Comparison of ENCODE assay signal across 18 mouse cellular contexts in genomic region chr6:76521975-76522641, GRCm38 (mm10). TPM values are rescaled to one million over a fixed set of nuclear protein-coding genes. Genes with fewer than 3 reads are reported as not detected.
"Had no signal": no experiment of that assay in that cellular context is flagged by ENCODE, and none has a peak within 500 bp of the region (broad histone marks: within the 10 kb centered on the region; RNA-seq: fewer than 3 reads in every experiment).

No protein-coding gene starts in this region.

- H3K27ac ChIP-seq: liver, embryonic 14.5 days; midbrain, embryonic 13.5 days; midbrain, embryonic 15.5 days; neural tube, embryonic 13.5 days; neural tube, embryonic 15.5 days; stomach, embryonic 15.5 days; stomach, postnatal 0 days had no signal

- H3K4me3 ChIP-seq: midbrain, embryonic 13.5 days; midbrain, embryonic 15.5 days; neural tube, embryonic 13.5 days; neural tube, embryonic 15.5 days; stomach, embryonic 15.5 days had no signal

- ATAC-seq: midbrain, embryonic 13.5 days; midbrain, embryonic 15.5 days had no signal

- H3K27me3 ChIP-seq: midbrain, embryonic 13.5 days; midbrain, embryonic 15.5 days; neural tube, embryonic 13.5 days; neural tube, embryonic 15.5 days; stomach, embryonic 15.5 days had no signal

- H3K9me3 ChIP-seq: midbrain, embryonic 13.5 days; midbrain, embryonic 15.5 days; neural tube, embryonic 13.5 days; neural tube, embryonic 15.5 days; stomach, embryonic 15.5 days had no signal

- DNase-seq: lung, adult 18-20 months; lung, embryonic 14.5 days; lung, postnatal 10 days; lung, postnatal 4 days; right cerebral cortex, postnatal 14 days; thymus, adult 2 months; thymus, postnatal 25 days; thymus, postnatal 4 days had no signal

- H3K4me1 ChIP-seq: midbrain, embryonic 13.5 days; midbrain, embryonic 15.5 days; neural tube, embryonic 13.5 days; neural tube, embryonic 15.5 days; stomach, embryonic 15.5 days had no signal

- H3K36me3 ChIP-seq: midbrain, embryonic 13.5 days; midbrain, embryonic 15.5 days; neural tube, embryonic 13.5 days; neural tube, embryonic 15.5 days; stomach, embryonic 15.5 days had no signal

RNA-seq across cellular contexts. Expression of gene Gm9008, which starts 24.5 kb away (rescaled TPM):
- total RNA-seq: midbrain, postnatal 0 days; monocyte, adult 5-6 weeks had no signal
- polyA plus RNA-seq: liver, embryonic 16.5 days; midbrain, postnatal 0 days had no signal
